Mouse (Mus musculus) brain, embryonic 14.5 days (tissue): ENCODE results near the gene Mrpl48.

ENCODE experiments used
- CTCF ChIP-seq: fragments of 200-500 bp; IDR thresholded peaks from 2 replicates; pipeline ENCODE4 v1.5.1; 2012; ENCODE audit warnings: inconsistent platforms, mild to moderate bottlenecking, moderate library complexity, borderline replicate concordance; ENCODE audit not compliant: insufficient read depth, insufficient read length; ENCODE audit errors: extremely low read depth
- POLR2A ChIP-seq: fragments of 200-500 bp; IDR thresholded peaks from 2 replicates; pipeline ENCODE4 v1.6.1; 2012; ENCODE audit warnings: mild to moderate bottlenecking, inconsistent platforms, borderline replicate concordance; ENCODE audit not compliant: poor library complexity, insufficient read depth, insufficient read length, severe bottlenecking; ENCODE audit errors: extremely low read depth

GRCm38 (mm10) chr7:100501027-100501843 lies 106.9 kb downstream of the Mrpl48 start:
- no peak for TF ChIP-seq CTCF
- TF ChIP-seq POLR2A: no peak
